Mouse (Mus musculus): ENCODE data around the gene Gabrb1.

Gene Gabrb1

DNA sequence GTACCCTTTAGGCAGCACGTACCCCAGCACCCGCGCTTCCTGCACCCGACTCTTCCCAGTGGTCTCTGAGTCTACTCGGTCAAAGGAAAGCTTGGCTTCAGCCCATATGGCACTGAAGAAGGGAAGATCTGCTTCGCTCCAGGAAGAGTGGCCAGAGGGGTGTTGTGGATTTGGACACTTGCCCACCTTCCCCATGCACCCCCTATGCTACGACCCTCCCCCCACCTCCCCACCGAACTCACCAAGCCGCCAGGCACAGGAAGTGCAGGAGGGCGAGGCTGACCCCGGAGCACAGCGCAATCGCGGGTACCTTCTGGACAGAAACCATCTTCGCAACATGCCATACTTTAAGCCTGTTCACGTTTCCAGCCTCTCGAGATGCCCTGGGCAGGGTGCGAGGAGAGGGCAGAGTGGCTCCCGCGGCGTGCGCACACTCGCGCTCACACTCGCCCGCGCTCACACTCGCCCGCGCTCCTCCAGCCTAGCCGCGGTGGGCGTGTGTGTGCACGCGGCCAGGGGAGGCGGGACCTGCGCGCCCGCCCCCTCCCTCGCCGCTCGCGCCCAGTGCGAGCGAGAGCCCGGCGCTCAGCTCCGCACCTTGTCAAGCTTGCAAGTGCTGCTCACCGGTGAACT lies at the start of gene Gabrb1:
Gene Gabrb1 (plus strand): TSS at position 632 of the 633 bp plus-strand sequence.
- DNase-seq (ENCODE audit: low read depth) = no peak

DNA sequence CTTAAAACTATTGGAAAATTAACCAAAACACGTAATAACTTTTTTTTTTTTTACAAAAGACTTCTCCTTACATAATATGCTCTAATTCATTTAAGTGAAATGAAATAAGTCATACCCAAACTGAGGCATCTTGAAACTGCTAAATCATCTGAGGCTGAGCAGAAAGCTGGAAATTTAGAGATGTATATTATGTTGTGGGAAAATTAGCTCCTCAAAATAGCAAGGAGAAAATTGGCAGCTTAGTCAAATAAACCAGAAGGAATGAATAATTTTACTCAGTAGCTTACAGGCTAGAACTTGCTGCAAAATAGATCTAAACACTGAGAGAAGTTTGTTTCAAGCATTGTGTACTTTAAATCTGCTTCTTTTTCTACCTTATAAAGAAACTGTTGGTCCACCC lies 49.2 kb upstream of the Gabrb1 start:
- DNase-seq (ENCODE audit: low read depth) = no peak

- no peak for DNase-seq (ENCODE audit: low read depth)
These were observed 43.6 kb upstream of the Gabrb1 start for GRCm38 (mm10) chr5:71614311-71614710.

- no peak for DNase-seq (ENCODE audit: low read depth)
These were observed 41.2 kb upstream of the Gabrb1 start for GRCm38 (mm10) chr5:71616734-71617133.

GRCm38 (mm10) chr5:71627820-71628219 lies 30.1 kb upstream of the Gabrb1 start:
- DNase-seq (ENCODE audit: low read depth) = no peak

GRCm38 (mm10) chr5:71639804-71640203 lies 18.1 kb upstream of the Gabrb1 start:
- no peak for DNase-seq (ENCODE audit: low read depth)

GRCm38 (mm10) chr5:71648108-71648507 lies 9.8 kb upstream of the Gabrb1 start:
- DNase-seq (ENCODE audit: low read depth) = no peak

- DNase-seq (ENCODE audit: low read depth) = no peak
These were observed 3.9 kb upstream of the Gabrb1 start for GRCm38 (mm10) chr5:71654056-71654455.

GRCm38 (mm10) chr5:71656771-71657170 lies 1.1 kb upstream of the Gabrb1 start:
- DNase-seq (ENCODE audit: low read depth) = no peak

- no peak for DNase-seq (ENCODE audit: low read depth)
These were observed 193 bp downstream of the Gabrb1 start, which contains the start of gene Gabra4 for GRCm38 (mm10) chr5:71658115-71658497. TSS of gene Gabra4 (minus strand) at chr5:71658308.

GRCm38 (mm10) chr5:71665593-71665992 lies 7.7 kb downstream of the Gabrb1 start:
- DNase-seq (ENCODE audit: low read depth) = no peak

DNA sequence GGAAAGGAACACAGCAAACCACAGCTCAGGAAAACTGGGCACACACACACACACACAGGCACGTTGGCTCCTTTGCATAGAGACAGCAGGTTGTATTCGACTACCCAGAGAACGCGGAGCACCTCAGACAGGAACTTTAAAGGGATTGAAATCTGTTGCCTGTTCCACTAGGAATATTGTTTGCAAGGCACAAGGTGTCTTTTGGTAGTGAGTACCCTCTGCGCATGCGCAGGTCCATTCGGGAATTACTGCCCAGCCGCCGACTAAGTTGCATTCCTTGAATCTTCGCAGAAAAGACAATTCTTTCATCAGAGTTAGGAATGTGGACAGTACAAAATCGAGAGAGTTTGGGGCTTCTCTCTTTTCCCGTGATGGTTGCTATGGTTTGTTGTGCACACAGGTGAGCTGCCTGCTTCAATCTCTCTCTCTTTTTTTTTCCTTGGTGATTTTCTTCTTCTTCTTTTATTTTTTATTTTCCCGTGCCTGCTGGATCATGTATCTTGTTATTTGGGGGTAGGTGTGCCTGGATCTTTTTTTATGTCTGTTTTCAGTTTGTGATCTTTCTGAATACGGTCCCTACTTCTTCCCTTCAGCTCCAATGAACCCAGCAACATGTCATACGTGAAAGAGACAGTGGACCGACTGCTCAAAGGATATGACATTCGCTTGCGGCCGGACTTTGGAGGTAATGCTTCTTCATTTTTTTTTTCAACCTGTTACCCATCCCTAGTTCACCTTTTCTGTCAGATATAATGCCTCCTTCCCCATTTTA lies 42.0 kb downstream of the Gabrb1 start:
- DNase-seq (ENCODE audit: low read depth) = no peak

DNA sequence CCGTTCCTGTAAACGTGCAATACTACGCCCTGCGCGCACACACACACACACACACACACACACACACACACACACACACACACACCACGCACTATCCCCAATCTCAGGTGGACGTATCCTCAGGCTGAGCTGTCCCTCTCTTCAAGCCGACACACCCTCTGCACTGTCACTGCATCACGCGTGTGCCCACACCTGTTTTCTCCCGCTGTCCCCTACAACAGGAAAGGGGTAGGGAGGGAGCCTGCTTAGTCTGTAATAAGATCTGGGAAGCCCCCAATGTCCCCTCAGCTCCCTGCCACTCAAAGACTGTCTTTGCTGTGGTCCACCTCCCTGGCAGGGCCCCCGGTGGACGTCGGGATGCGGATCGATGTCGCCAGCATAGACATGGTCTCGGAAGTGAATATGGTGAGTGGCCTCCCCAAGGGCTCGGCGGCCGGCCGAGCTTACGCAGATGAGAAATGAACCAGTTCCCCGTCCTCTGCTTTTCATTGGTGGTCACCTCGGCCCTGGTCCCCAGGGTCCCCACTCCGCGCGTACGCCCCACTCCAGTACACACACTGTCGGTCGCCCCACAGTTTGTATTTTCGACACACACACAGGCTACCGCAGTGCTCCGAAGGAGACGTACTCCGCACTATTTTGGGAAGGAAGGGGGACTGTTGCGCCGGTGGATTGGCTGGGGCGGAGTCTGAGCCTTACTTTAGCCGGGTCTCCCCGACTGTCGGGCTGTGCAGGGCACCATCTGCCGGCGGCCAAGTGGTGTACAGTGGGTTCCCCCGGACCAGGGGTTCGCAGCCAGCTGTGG lies 42.8 kb downstream of the Gabrb1 start:
- no peak for DNase-seq (ENCODE audit: low read depth)

GRCm38 (mm10) chr5:71701273-71701614 lies 43.3 kb downstream of the Gabrb1 start:
- no peak for DNase-seq (ENCODE audit: low read depth)

DNA sequence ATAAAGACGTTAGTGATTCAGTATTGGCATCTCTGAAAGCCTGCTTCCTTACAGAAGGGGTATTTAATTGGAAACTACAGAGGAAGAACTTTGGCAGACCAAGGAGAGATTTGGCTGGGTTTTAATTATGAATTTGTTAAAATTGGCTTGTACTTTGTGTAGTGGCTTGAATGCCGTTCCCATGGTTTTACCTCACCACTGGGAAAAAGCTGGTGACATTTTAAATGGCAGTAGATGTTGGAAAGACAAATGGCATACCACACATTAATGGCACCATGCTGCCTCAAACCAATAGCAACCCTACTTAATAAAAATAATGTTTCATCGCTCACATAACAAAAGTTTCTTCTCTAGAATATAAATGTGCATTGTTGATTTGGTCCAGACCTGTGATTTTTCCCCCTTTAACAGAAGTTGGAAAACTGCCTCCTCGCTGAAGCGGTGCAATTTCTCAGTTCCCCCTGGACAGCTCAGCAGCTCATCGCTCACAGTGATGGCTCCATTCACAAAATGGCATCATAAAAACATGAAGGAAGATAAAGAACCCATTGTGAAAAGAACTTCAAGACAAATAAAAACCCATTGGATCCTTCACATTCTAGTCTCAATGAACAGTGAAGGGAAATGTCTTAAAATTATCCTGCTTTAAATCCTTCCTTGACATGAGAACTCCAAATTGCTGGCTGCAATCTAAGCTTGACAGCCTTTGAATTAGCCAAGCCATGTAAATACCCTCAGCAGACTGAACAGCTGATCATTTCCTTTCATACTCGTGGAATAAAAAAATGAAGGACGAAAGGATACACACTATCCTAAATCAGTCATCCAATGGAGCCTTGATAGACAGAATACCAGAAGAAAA lies 75.2 kb downstream of the Gabrb1 start:
- no peak for DNase-seq (ENCODE audit: low read depth)

- DNase-seq (ENCODE audit: low read depth) = no peak
These were observed 89.5 kb downstream of the Gabrb1 start for GRCm38 (mm10) chr5:71747411-71747810.

- no peak for DNase-seq (ENCODE audit: low read depth)
These were observed 96.1 kb downstream of the Gabrb1 start for GRCm38 (mm10) chr5:71753966-71754365.

GRCm38 (mm10) chr5:71761105-71761504 lies 103.2 kb downstream of the Gabrb1 start:
- no peak for DNase-seq (ENCODE audit: low read depth)

DNA sequence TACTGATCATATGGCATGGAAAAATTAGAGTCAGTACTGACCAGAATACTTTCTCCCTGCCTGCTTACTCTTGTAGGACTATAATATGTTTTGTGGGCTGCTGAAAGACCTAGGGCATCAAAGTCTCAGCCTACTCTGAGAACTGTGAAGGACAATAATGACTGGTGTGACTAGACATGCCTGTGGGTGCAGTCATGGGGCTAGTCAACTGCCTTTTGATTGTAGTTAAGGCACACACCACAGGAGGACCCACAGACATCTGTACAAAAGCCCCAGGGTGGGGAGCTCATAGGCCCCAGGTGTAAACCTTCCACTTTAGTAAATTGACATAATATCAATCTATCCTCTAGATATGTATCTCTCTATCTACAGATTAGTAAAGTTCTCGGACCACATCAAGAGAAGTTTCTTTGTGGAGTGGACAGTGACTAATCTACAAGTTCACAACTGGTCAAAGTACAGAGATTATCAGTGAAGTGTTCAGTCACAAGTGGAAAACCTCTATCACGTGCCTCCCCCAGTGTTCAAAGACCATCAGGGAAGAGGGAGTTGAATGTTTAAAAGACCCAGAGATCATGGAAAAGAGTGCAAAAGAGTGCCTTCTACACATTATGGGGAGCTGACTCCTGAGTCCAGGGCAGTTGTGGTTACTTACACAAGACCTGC lies 123.7 kb downstream of the Gabrb1 start:
- DNase-seq (ENCODE audit: low read depth) = no peak

GRCm38 (mm10) chr5:71822862-71823261 lies 164.9 kb downstream of the Gabrb1 start:
- DNase-seq (ENCODE audit: low read depth) = no peak

DNA sequence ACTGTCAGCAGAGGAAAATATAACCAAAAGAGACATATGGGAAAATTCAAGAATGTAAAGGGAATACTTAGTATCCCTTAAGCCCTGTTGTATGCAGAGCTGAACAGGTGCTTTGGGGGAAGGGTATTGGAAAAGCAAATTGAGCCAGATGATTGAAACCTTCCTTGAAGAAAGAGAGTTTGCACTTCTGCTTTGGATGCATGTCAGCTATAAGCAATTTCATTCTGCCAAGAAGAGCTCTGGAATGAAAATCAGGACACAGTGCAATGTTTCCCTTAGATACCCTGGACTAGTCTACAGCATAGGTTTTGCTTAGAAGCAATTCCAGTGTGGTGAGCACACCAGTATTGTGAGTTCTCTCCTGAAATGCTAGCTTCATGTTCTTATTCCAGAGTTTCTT lies 170.4 kb downstream of the Gabrb1 start:
- no peak for DNase-seq (ENCODE audit: low read depth)
